In the genomic region with DNA sequence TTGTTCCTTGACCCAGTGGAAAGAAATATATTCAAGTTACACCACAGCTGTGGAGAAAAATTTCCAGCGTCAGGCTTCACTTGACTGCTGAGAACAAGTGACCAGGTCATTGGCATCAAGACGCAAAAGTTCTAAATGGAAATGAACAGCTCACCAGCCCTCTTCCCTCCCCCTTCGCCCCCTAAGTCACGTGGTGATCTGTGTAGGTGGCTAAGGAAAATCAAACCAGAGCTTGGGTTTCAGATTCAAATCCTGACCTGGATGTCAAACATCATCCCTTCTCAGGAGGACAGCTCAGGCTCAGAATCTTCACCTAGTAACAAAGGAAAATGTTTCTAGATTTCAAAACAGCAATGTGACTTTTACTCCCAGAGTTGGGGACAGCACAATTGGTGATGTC, we compare ENCODE assay signal across 11 mouse cellular contexts. TPM values are rescaled to one million over a fixed set of nuclear protein-coding genes. Genes with fewer than 3 reads are reported as not detected.
DNase-seq lines count a peak whose midpoint lies in the region; ATAC-seq and TF ChIP-seq lines count a peak whose summit lies in the region.
"Had no signal": no experiment of that assay in that cellular context is flagged by ENCODE, and none has a peak within 500 bp of the region (broad histone marks: within the 10 kb centered on the region; RNA-seq: fewer than 3 reads in every experiment).

No protein-coding gene starts in this region.

- no peak for TF ChIP-seq POLR2A in cortical plate, adult 2 months (IDR thresholded peaks at IDR 0.05; ENCODE audit: extremely low read depth, insufficient read depth, low read length)

- H3K79me3 ChIP-seq in C2C12 (ENCODE audit: low read depth), result no peaks in the 10 kb centered on the region

- ATAC-seq in intestine, postnatal 0 days, result no peak
- no peak for ATAC-seq in intestine, embryonic 16.5 days
- ATAC-seq in limb, embryonic 13.5 days (ENCODE audit: low FRiP score, low read depth), result no peak

- peaks cover 5% of the 10 kb centered on the region; the same call in 1 of the 2 replicates for H3K4me1 ChIP-seq in intestine, postnatal 0 days (replicated peaks; ENCODE audit: control insufficient read depth, insufficient read depth, low read length)
- H3K4me1 ChIP-seq in intestine, embryonic 16.5 days (ENCODE audit: control insufficient read depth, insufficient read depth, low read length), result peaks cover 3% of the 10 kb centered on the region; the same call in 1 of the 2 replicates
- H3K4me1 ChIP-seq in cortical plate, adult 2 months (ENCODE audit: control insufficient read depth, insufficient read depth, low read length), result peaks cover 2% of the 10 kb centered on the region; the same call in 1 of the 2 replicates
- peaks cover 44% of the 10 kb centered on the region for H3K4me1 ChIP-seq in limb, embryonic 13.5 days

- H3K79me2 ChIP-seq in C2C12 (ENCODE audit: control insufficient read depth, insufficient read depth), result no peaks in the 10 kb centered on the region

- H3K4me2 ChIP-seq in intestine, postnatal 0 days (replicated peaks; ENCODE audit: low read depth), result peak overlapping the region; percentile 21
- no peak overlapping the region for H3K4me2 ChIP-seq in intestine, embryonic 16.5 days (ENCODE audit: low read depth, low read length)
- H3K4me2 ChIP-seq in limb, embryonic 13.5 days (replicated peaks), result peak overlapping the region; percentile 42

- no peak for DNase-seq in spleen, postnatal 14 days (ENCODE audit: low spot score in 2 of 2)
- DNase-seq in adrenal gland, adult 8-10 months, result no peak
- DNase-seq in spleen, postnatal 10 days (ENCODE audit: low spot score in 2 of 2), result no peak
- DNase-seq: cerebellum, adult 11 months had no signal

- no peaks in the 10 kb centered on the region for H3K36me3 ChIP-seq in intestine, postnatal 0 days (ENCODE audit: control insufficient read depth, insufficient read depth)
- no peaks in the 10 kb centered on the region for H3K36me3 ChIP-seq in intestine, embryonic 16.5 days (ENCODE audit: control insufficient read depth, insufficient read depth, low read length)
- no peaks in the 10 kb centered on the region for H3K36me3 ChIP-seq in C2C12 (ENCODE audit: control insufficient read depth, insufficient read depth)
- no peaks in the 10 kb centered on the region for H3K36me3 ChIP-seq in limb, embryonic 13.5 days

- H3K9me3 ChIP-seq in intestine, postnatal 0 days (ENCODE audit: control insufficient read depth), result no peaks in the 10 kb centered on the region
- H3K9me3 ChIP-seq in intestine, embryonic 16.5 days (ENCODE audit: control insufficient read depth, low read length), result no peaks in the 10 kb centered on the region
- H3K9me3 ChIP-seq in limb, embryonic 13.5 days, result no peaks in the 10 kb centered on the region

- WGBS in intestine, postnatal 0 days, result 67% methylated on average over 4 of the region's 4 CpGs
- 72% methylated on average over 4 of the region's 4 CpGs for WGBS in intestine, embryonic 16.5 days
- 45% methylated on average over 4 of the region's 4 CpGs for WGBS in limb, embryonic 13.5 days

- H3K27me3 ChIP-seq in intestine, postnatal 0 days (replicated peaks; ENCODE audit: control insufficient read depth, insufficient read depth, low read length), result no peaks in the 10 kb centered on the region
- no peaks in the 10 kb centered on the region; the same call in 1 of the 2 replicates for H3K27me3 ChIP-seq in intestine, embryonic 16.5 days (replicated peaks; ENCODE audit: control insufficient read depth, insufficient read depth, low read length)
- H3K27me3 ChIP-seq in C2C12 (ENCODE audit: control insufficient read depth, insufficient read depth, insufficient read length), result no peaks in the 10 kb centered on the region
- H3K27me3 ChIP-seq in limb, embryonic 13.5 days, result peaks cover 28% of the 10 kb centered on the region

- no peak for TF ChIP-seq CTCF in intestine, postnatal 0 days (IDR thresholded peaks at IDR 0.05; ENCODE audit: low read depth)
- no peak for TF ChIP-seq CTCF in C2C12 (IDR thresholded peaks at IDR 0.05; ENCODE audit: control insufficient read depth, insufficient read depth, insufficient read length)
- no peak for TF ChIP-seq CTCF in cortical plate, adult 2 months (IDR thresholded peaks at IDR 0.05; ENCODE audit: extremely low read depth, insufficient read depth, low read length)

- H3ac ChIP-seq in C2C12 (ENCODE audit: control insufficient read depth, insufficient read length, low read depth), result no peak overlapping the region

- H3K4me3 ChIP-seq in intestine, postnatal 0 days (ENCODE audit: low read depth, low read length), result peak overlapping the region; percentile 1; the same call in 1 of the 2 replicates
- H3K4me3 ChIP-seq in intestine, embryonic 16.5 days (ENCODE audit: low read length), result no peak overlapping the region
- no peak overlapping the region for H3K4me3 ChIP-seq in C2C12 (ENCODE audit: insufficient read depth, poor library complexity, severe bottlenecking)
- H3K4me3 ChIP-seq in cortical plate, adult 2 months (ENCODE audit: insufficient read depth, low read length), result peak overlapping the region; percentile 4
- peak overlapping the region; percentile 14 for H3K4me3 ChIP-seq in limb, embryonic 13.5 days

- H3K9ac ChIP-seq in intestine, postnatal 0 days (ENCODE audit: low read depth, low read length), result no peak overlapping the region
- H3K9ac ChIP-seq in intestine, embryonic 16.5 days (ENCODE audit: low read depth, low read length), result no peak overlapping the region
- no peak overlapping the region for H3K9ac ChIP-seq in limb, embryonic 13.5 days

- no peak overlapping the region for H3K27ac ChIP-seq in intestine, postnatal 0 days (ENCODE audit: low read depth, low read length)
- no peak overlapping the region for H3K27ac ChIP-seq in intestine, embryonic 16.5 days (ENCODE audit: low read length)
- no peak overlapping the region for H3K27ac ChIP-seq in cortical plate, adult 2 months (ENCODE audit: insufficient read depth, low read length)
- H3K27ac ChIP-seq in limb, embryonic 13.5 days, result no peak overlapping the region

TF ChIP-seq in C2C12, 6 proteins besides CTCF, POLR2A, EP300 and RAD21:
- TF ChIP-seq MAX (IDR thresholded peaks at IDR 0.05) (no peak), USF1 (IDR thresholded peaks at IDR 0.05; ENCODE audit: low read depth) (peak; percentile 78), MYOD1 (IDR thresholded peaks at IDR 0.05; ENCODE audit: control insufficient read depth, insufficient read length, low read depth) (no peak), CEBPB (IDR thresholded peaks at IDR 0.05; ENCODE audit: low read depth) (no peak), MYOG (IDR thresholded peaks at IDR 0.05; ENCODE audit: control insufficient read depth, extremely low read depth, insufficient read length) (no peak)

RNA-seq across cellular contexts. Expression of gene Rgcc, which starts 2.2 kb away (rescaled TPM):
- 42.5 and 54.8 TPM in 2 replicates for polyA plus RNA-seq in intestine, postnatal 0 days (2015; fragmentation: Nextera tagmentation; extraction: Ambion mirVana)
- polyA plus RNA-seq in intestine, embryonic 16.5 days (2015; fragmentation: Nextera tagmentation; extraction: Ambion mirVana), result 39.4 and 46.2 TPM in 2 replicates
- 1.5 TPM for polyA plus RNA-seq in C2C12 (2012; fragmentation: generic; extraction: Trizol)
- polyA plus RNA-seq in cortical plate, adult 2 months (2012; rRNA removed), result 70.5 and 73.1 TPM in 2 replicates
- 58.6 and 58.7 TPM in 2 replicates for polyA plus RNA-seq in limb, embryonic 13.5 days (2015; fragmentation: Nextera tagmentation; extraction: Ambion mirVana)
- total RNA-seq in adrenal gland, adult 8-10 months (2022), result 100 to 1,000 TPM in 3 of 4 experiments, 10 to 100 TPM in 1; 88.1 to 240 (median 162) TPM

RNA-seq across cellular contexts. Expression of gene Zfp957, which starts 52.1 kb away (rescaled TPM):
- not detected in 2 replicates for polyA plus RNA-seq in intestine, postnatal 0 days (2015; fragmentation: Nextera tagmentation; extraction: Ambion mirVana)
- not detected in 2 replicates for polyA plus RNA-seq in intestine, embryonic 16.5 days (2015; fragmentation: Nextera tagmentation; extraction: Ambion mirVana)
- polyA plus RNA-seq in C2C12 (2012; fragmentation: generic; extraction: Trizol), result not detected
- polyA plus RNA-seq in cortical plate, adult 2 months (2012; rRNA removed), result not detected in 2 replicates
- not detected in 2 replicates for polyA plus RNA-seq in limb, embryonic 13.5 days (2015; fragmentation: Nextera tagmentation; extraction: Ambion mirVana)
- under 1 TPM in 1 of 4 experiments, not detected in 3; 0.12 TPM for total RNA-seq in adrenal gland, adult 8-10 months (2022)
- total RNA-seq: left cerebral cortex, adult 8-10 months had no signal
- polyA plus RNA-seq: gonadal fat pad, adult 2 months had no signal

Comparison
In these comparisons a context has a peak if more than half of its experiments do, and no peak if none do; other contexts are left out.
1. H3K4me3 ChIP-seq: peak in intestine, postnatal 0 days (single experiment), cortical plate, adult 2 months (single experiment) and limb, embryonic 13.5 days (single experiment); none in intestine, embryonic 16.5 days (single experiment) and C2C12 (single experiment).
2. RNA of gene Rgcc, which starts 2.2 kb away (polyA plus RNA-seq): 70.5 to 73.1 TPM in cortical plate, adult 2 months, 58.6 to 58.7 TPM in limb, embryonic 13.5 days, 42.5 to 54.8 TPM in intestine, postnatal 0 days and 39.4 to 46.2 TPM in intestine, embryonic 16.5 days; 1.5 TPM in C2C12 (single experiment); every median in the first group is over 10 times any median in the second.